Mouse (Mus musculus) hindbrain, embryonic 10.5 days (tissue): ENCODE measurements around the gene Kirrel3. TPM values are rescaled to one million over a fixed set of nuclear protein-coding genes. Genes with fewer than 3 reads are reported as not detected.

Source experiments
- DNase-seq: peaks from one replicate; pipeline ENCODE4 v3.0.0-alpha.2; 2017; ENCODE audit warnings: low spot score
- H3K27ac ChIP-seq: fragments of 300-500 bp; sonication (generic); 2 replicates; pipeline ENCODE4 v1.5.1; 2016; ENCODE audit warnings: mild to moderate bottlenecking, moderate library complexity
- H3K27me3 ChIP-seq: fragments of 300-500 bp; sonication (generic); 2 replicates; pipeline ENCODE4 v1.6.1; 2016; ENCODE audit warnings: mild to moderate bottlenecking; ENCODE audit not compliant: poor library complexity, insufficient read depth, severe bottlenecking
- H3K36me3 ChIP-seq: fragments of 300-500 bp; sonication (generic); 2 replicates; pipeline ENCODE4 v1.6.1; 2016; ENCODE audit warnings: mild to moderate bottlenecking, moderate library complexity
- H3K4me1 ChIP-seq: fragments of 300-500 bp; sonication (generic); replicated peaks from 2 replicates; pipeline ENCODE4 v1.6.1; 2016; ENCODE audit warnings: mild to moderate bottlenecking
- H3K4me3 ChIP-seq: fragments of 300-500 bp; sonication (generic); 2 replicates; pipeline ENCODE4 v1.5.1; 2016; ENCODE audit warnings: mild to moderate bottlenecking, moderate library complexity
- H3K9me3 ChIP-seq: fragments of 300-500 bp; sonication (generic); 2 replicates; pipeline ENCODE4 v1.6.1; 2016; ENCODE audit warnings: mild to moderate bottlenecking, moderate library complexity
- whole genome bisulfite sequencing: fragments of 180-500 bp; shearing (Covaris S2); methylation state at CpG from one replicate; pipeline ENCODE4 v1.1.7; 2016; 5-methylcytosine and 5-hydroxymethylcytosine counted together
- polyA plus RNA-seq: library from polyadenylated mRNA; unstranded; fragments of >200 nt; fragmentation: Nextera tagmentation; extraction: Ambion mirVana; gene quantifications from 2 replicates; pipeline ENCODE4 v1.2.1, GENCODE M21; 2016

Kirrel3 gene
- polyA plus RNA-seq, 1 experiment from 2014 or later, result 9.8 TPM

GRCm38 (mm10) chr9:35039846-35040245 lies 554.2 kb downstream of the Kirrel3 start:
- Histone ChIP-seq H3K27me3 (no peaks in the 10 kb centered on the region), H3K27ac (no peak overlapping the region), H3K4me1 (peaks cover 19% of the 10 kb centered on the region), H3K9me3 (no peaks in the 10 kb centered on the region), H3K4me3 (no peak overlapping the region), H3K36me3 (no peaks in the 10 kb centered on the region)
- no peak for DNase-seq
- WGBS, result 71% methylated on average over 5 of the region's 5 CpGs

DNA sequence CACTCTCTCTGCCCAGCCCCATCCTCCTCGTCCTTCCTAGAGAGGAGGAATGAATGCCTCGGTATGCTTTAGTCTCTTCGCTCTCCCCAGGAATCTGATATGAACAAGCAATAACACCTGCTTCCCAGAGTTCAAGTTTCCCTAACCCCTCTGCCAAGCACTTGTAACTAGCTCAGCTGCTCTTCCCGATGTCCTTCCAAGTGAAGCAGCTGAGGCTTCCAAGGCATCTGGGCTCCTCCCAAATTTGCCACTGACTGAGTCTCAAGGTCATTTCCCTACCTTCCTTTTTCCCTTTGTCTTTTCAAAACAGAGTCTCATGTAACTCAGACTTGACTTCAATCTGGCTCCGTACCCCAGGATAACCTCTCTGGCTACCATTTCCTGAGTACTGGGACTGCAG lies 555.8 kb downstream of the Kirrel3 start:
- no peaks in the 10 kb centered on the region for H3K9me3 ChIP-seq
- 74% methylated on average over 5 of the region's 5 CpGs for WGBS
- H3K4me3 ChIP-seq, result no peak overlapping the region
- no peak for DNase-seq
- H3K36me3 ChIP-seq, result no peaks in the 10 kb centered on the region
- peaks cover 25% of the 10 kb centered on the region for H3K4me1 ChIP-seq
- no peaks in the 10 kb centered on the region for H3K27me3 ChIP-seq
- no peak overlapping the region for H3K27ac ChIP-seq

DNA sequence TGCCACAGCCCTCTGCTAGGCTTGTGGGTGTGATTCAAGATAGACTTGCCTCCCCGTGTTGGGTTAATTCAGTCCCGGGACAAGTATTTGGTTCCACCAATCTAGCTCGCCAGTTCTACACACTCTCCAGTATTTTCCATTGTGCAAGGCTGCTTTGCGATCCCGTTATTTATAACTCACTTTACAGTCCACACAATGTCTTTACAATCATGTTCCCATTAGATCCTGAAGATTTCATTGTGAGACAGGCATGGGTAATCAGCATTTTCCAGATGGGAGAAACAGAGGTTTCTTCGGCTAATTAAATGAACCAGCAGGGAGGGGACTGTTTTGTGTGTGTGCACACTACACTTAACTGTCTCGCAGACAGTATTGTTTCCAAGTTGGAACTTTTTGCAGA lies 557.9 kb downstream of the Kirrel3 start:
- no peak for DNase-seq
- Histone ChIP-seq H3K36me3 (peaks cover 3% of the 10 kb centered on the region; the same call in 1 of the 2 replicates), H3K4me1 (peaks cover 25% of the 10 kb centered on the region), H3K27me3 (no peaks in the 10 kb centered on the region), H3K27ac (no peak overlapping the region), H3K4me3 (no peak overlapping the region), H3K9me3 (no peaks in the 10 kb centered on the region)
- 73% methylated on average over 7 of the region's 7 CpGs for whole genome bisulfite sequencing

DNA sequence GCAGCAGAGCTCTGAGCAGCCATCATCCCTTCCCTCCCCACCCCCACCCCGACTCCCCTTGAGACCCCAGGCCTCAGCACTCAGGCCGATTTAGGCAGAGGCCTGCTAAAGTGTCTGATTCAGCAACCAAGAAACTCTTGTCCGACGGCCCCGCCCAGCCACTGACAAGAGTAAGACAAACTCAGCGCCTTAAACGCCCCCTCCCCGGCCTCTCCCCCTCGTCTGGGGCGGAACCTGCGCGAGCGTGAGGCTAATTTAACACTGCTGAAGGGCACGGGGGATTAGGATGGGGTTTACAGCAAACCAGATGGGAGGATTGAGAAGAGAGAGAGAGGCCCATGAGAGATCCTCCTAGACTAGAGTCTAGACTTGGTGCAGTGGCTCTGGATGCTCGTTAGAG lies 558.8 kb downstream of the Kirrel3 start:
- H3K4me1 ChIP-seq, result peaks cover 25% of the 10 kb centered on the region
- 0 out of 2 replicates have a peak overlapping the region, but pooled peaks have one; percentile 16 for H3K4me3 ChIP-seq
- H3K36me3 ChIP-seq, result peaks cover 3% of the 10 kb centered on the region; the same call in 1 of the 2 replicates
- peak; percentile 56 for DNase-seq
- 9% methylated on average over 15 of the region's 15 CpGs for WGBS
- no peaks in the 10 kb centered on the region for H3K9me3 ChIP-seq
- H3K27me3 ChIP-seq, result no peaks in the 10 kb centered on the region
- peak overlapping the region; percentile 74; the same call in 1 of the 2 replicates for H3K27ac ChIP-seq

DNA sequence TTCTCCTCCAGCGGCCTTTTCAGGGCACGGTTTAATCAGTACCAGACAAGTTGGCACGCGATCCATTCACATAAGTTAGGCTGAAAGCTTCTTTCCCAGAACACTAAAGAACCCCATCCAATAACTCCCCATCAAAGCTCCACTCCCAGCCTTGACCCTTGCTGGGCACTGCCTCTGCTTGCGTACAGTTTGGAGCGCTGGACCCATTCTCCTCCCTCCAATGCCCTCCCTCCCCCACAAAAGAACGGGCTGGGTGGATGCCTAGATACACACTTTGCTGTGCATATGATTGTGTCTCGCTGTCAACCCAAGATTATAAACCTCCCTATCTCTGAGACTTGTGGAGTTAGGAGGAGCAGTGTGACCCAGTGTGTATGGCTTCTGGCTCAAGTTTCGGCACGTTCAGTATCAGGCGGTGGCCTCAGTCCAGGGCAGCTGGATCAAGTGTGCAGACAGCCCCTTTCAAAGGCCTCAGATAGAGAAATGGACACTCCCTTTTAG lies 559.4 kb downstream of the Kirrel3 start:
- WGBS, result 74% methylated on average over 11 of the region's 11 CpGs
- Histone ChIP-seq H3K27me3 (no peaks in the 10 kb centered on the region), H3K36me3 (peaks cover 3% of the 10 kb centered on the region; the same call in 1 of the 2 replicates), H3K27ac (peak overlapping the region; percentile 74; the same call in 1 of the 2 replicates), H3K9me3 (no peaks in the 10 kb centered on the region), H3K4me1 (peaks cover 25% of the 10 kb centered on the region), H3K4me3 (no peak overlapping the region)
- no peak for DNase-seq

- peaks cover 3% of the 10 kb centered on the region; the same call in 1 of the 2 replicates for H3K36me3 ChIP-seq
- no peak overlapping the region for H3K27ac ChIP-seq
- DNase-seq, result no peak
- H3K4me1 ChIP-seq, result peaks cover 25% of the 10 kb centered on the region
- no peaks in the 10 kb centered on the region for H3K27me3 ChIP-seq
- WGBS, result 92% methylated on average over 2 of the region's 2 CpGs
- H3K4me3 ChIP-seq, result no peak overlapping the region
- H3K9me3 ChIP-seq, result no peaks in the 10 kb centered on the region
Measured at GRCm38 (mm10) chr9:35045756-35046155, 560.1 kb downstream of the Kirrel3 start.

DNA sequence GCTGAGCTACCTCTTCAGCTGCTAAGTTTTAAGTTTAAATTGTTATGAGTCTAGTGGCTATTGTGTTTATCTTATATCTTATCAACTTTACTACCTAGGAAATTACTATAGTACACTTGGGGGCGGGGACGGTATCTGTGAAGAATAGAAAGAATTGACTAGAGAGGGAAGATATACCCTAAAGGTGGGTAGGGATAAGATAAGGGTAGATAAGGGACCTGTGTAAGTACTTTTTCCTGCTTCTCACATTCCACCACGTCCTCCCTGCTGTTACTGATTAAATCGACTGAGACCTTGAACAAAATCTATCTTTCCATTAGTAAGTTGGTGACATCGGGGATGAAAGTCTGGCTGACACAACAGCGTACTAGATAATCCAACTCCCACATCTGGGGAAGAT lies 562.8 kb downstream of the Kirrel3 start:
- Histone ChIP-seq H3K27me3 (no peaks in the 10 kb centered on the region), H3K36me3 (peaks cover 16% of the 10 kb centered on the region)
- DNase-seq, result no peak

GRCm38 (mm10) chr9:35049891-35050527 lies 564.3 kb downstream of the Kirrel3 start:
- DNase-seq, result no peak
- Histone ChIP-seq H3K4me3 (no peak overlapping the region), H3K36me3 (peaks cover 16% of the 10 kb centered on the region), H3K4me1 (peaks cover 8% of the 10 kb centered on the region), H3K9me3 (no peaks in the 10 kb centered on the region), H3K27me3 (no peaks in the 10 kb centered on the region), H3K27ac (no peak overlapping the region)
- 82% methylated on average over 3 of the region's 3 CpGs for WGBS

More for the DNA sequence above, 562.8 kb downstream of the Kirrel3 start:
- WGBS, result 90% methylated on average over 6 of the region's 6 CpGs
- H3K27ac ChIP-seq, result no peak overlapping the region
- no peaks in the 10 kb centered on the region for H3K9me3 ChIP-seq
- no peak overlapping the region for H3K4me3 ChIP-seq
- H3K4me1 ChIP-seq, result peaks cover 24% of the 10 kb centered on the region

GRCm38 (mm10) chr9:35050701-35051454 lies 565.2 kb downstream of the Kirrel3 start:
- H3K4me1 ChIP-seq, result no peaks in the 10 kb centered on the region
- H3K36me3 ChIP-seq, result peaks cover 16% of the 10 kb centered on the region
- DNase-seq, result no peak
- no peaks in the 10 kb centered on the region for H3K27me3 ChIP-seq
- WGBS, result 95% methylated on average over 6 of the region's 6 CpGs
- H3K9me3 ChIP-seq, result no peaks in the 10 kb centered on the region
- no peak overlapping the region for H3K4me3 ChIP-seq
- H3K27ac ChIP-seq, result no peak overlapping the region

DNA sequence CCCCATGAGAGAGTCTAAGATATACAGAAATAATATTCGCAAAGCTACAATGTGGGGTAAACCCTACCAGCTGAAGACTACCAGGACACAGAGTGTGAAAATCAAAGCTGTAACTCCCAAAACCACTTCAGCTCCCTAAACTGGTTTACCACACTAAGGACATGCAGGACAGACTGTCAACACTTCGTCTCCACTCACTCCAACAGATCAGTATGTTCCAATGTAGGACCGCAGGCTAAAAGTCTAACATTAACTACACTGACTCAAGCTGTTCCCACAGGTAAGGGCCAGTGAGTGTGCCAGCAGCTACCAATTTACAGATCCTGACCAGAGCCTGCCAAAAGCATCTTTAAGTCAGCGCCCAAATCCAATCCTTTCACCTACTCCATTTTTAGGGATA lies 566.0 kb downstream of the Kirrel3 start:
- no peak for DNase-seq
- Histone ChIP-seq H3K27me3 (no peaks in the 10 kb centered on the region), H3K4me1 (no peaks in the 10 kb centered on the region), H3K27ac (no peak overlapping the region), H3K4me3 (no peak overlapping the region), H3K36me3 (peaks cover 16% of the 10 kb centered on the region), H3K9me3 (no peaks in the 10 kb centered on the region)
- 94% methylated on average over 4 of the region's 4 CpGs for WGBS

- Histone ChIP-seq H3K9me3 (no peaks in the 10 kb centered on the region), H3K36me3 (peaks cover 15% of the 10 kb centered on the region), H3K4me3 (no peak overlapping the region), H3K27ac (no peak overlapping the region), H3K4me1 (no peaks in the 10 kb centered on the region), H3K27me3 (no peaks in the 10 kb centered on the region)
- 91% methylated on average over 4 of the region's 4 CpGs for WGBS
- DNase-seq, result no peak
Measured at GRCm38 (mm10) chr9:35052671-35053070, 567.0 kb downstream of the Kirrel3 start.

GRCm38 (mm10) chr9:35053081-35053480 lies 567.4 kb downstream of the Kirrel3 start:
- Histone ChIP-seq H3K4me3 (no peak overlapping the region), H3K36me3 (peaks cover 14% of the 10 kb centered on the region), H3K27me3 (no peaks in the 10 kb centered on the region), H3K9me3 (no peaks in the 10 kb centered on the region), H3K4me1 (no peaks in the 10 kb centered on the region), H3K27ac (no peak overlapping the region)
- WGBS, result 95% methylated on average over 16 of the region's 16 CpGs
- no peak for DNase-seq

DNA sequence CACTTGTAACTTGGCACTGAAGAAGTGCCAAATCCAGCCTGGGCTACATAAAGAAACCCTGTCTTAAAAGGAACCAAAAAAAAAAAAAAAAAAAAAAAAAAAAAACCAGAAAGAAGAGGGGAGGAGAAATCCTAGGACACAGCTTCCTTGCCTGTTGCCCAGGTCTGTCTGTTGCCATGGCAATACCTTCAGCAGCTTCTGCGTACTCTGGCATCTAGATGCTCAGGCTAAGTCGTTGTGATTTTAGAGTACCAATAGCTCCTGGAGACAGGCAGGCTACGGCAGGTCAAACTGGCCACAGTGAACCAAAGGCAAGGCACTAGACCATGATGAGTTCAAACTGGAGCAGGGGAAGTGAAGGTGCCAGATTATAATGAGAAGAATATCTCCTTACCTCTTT lies 568.0 kb downstream of the Kirrel3 start:
- Histone ChIP-seq H3K4me3 (no peak overlapping the region), H3K27ac (no peak overlapping the region), H3K9me3 (no peaks in the 10 kb centered on the region), H3K27me3 (no peaks in the 10 kb centered on the region), H3K4me1 (no peaks in the 10 kb centered on the region), H3K36me3 (peaks cover 14% of the 10 kb centered on the region)
- DNase-seq, result no peak
- 86% methylated on average over 3 of the region's 3 CpGs for WGBS
